Mouse (Mus musculus): ENCODE data around the gene Cdon. TPM values are rescaled to one million over a fixed set of nuclear protein-coding genes. Genes with fewer than 3 reads are reported as not detected.

Gene Cdon
- polyA plus RNA-seq, 1 experiment from 2014 or later, result 1.9 TPM

DNA sequence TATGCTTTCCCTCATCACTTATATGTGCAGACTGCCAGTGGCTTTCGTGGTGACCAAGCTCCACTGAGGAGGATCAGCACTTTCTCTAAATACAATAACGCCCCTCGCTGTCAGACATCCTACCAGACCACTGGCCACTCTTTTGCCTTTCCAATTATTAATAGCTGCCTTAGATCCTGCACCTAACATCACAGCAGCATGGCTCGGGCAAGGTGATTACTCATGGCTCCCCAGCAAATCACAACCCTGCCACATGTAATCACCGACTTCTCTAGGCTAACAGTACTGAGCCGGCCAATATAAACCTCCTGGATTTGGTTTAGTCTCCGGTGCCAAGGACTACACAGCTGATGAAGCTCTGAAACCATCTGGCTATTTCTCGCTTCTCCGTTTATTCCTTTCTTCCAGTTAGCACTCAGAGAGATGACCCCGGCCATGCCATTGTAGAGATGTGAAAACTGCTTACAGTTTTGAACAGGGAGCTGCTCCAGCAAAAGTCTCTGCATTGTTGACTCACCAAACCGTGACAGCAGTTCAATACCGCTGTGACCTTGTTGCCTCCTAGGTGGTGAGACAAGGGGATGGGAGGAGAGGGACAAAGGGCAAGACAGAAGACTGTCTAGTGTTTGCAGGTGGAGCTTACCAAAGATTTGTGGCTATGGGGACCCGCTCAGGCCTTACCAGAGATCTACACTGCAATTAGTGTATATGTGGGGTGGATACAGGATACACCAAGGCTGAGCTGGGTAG, 118.2 kb downstream of the Cdon start:
- ATAC-seq, result no peak
- Histone ChIP-seq H3K27ac (ENCODE audit: low read depth, low read length) (no peak overlapping the region; the same call in 1 of the 2 replicates), H3K9me3 (ENCODE audit: control insufficient read depth) (no peaks in the 10 kb centered on the region), H3K4me2 (replicated peaks; ENCODE audit: low read depth) (no peak overlapping the region), H3K4me1 (replicated peaks; ENCODE audit: control insufficient read depth, insufficient read depth, low read length) (no peaks in the 10 kb centered on the region), H3K27me3 (replicated peaks; ENCODE audit: control insufficient read depth, insufficient read depth, low read length) (no peaks in the 10 kb centered on the region), H3K4me3 (ENCODE audit: low read depth, low read length) (no peak overlapping the region), H3K36me3 (ENCODE audit: control insufficient read depth, insufficient read depth) (no peaks in the 10 kb centered on the region), H3K9ac (ENCODE audit: low read depth, low read length) (no peak overlapping the region)
- 68% methylated on average over 13 of the region's 13 CpGs for WGBS
- no peak for TF ChIP-seq CTCF (IDR thresholded peaks at IDR 0.05; ENCODE audit: low read depth)

DNA sequence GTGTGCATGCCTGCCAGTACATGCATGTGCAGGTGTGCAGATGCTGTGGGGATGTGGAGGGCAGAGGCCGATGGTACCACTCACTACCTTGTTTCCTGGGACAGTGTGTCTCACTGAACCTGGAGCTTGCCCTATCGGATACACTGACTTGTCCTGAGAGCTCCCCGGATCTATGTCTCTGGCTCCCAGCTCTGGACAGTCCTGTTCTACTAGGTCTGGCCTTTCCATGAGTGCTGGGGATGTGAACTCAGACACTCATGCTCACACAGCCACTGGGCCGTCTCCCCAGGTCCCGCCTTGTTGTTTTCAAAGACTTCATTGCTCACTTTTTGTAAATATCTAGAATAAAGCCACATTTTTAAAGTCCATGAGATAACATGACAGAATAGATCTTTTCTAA, 120.1 kb downstream of the Cdon start:
- WGBS, result 84% methylated on average over 5 of the region's 5 CpGs
- Histone ChIP-seq H3K4me3 (ENCODE audit: low read depth, low read length) (no peak overlapping the region), H3K4me1 (replicated peaks; ENCODE audit: control insufficient read depth, insufficient read depth, low read length) (no peaks in the 10 kb centered on the region), H3K36me3 (ENCODE audit: control insufficient read depth, insufficient read depth) (no peaks in the 10 kb centered on the region), H3K27ac (ENCODE audit: low read depth, low read length) (no peak overlapping the region), H3K27me3 (replicated peaks; ENCODE audit: control insufficient read depth, insufficient read depth, low read length) (no peaks in the 10 kb centered on the region), H3K9ac (ENCODE audit: low read depth, low read length) (no peak overlapping the region), H3K9me3 (ENCODE audit: control insufficient read depth) (no peaks in the 10 kb centered on the region), H3K4me2 (replicated peaks; ENCODE audit: low read depth) (no peak overlapping the region)
- no peak for ATAC-seq
- no peak for TF ChIP-seq CTCF (IDR thresholded peaks at IDR 0.05; ENCODE audit: low read depth)

DNA sequence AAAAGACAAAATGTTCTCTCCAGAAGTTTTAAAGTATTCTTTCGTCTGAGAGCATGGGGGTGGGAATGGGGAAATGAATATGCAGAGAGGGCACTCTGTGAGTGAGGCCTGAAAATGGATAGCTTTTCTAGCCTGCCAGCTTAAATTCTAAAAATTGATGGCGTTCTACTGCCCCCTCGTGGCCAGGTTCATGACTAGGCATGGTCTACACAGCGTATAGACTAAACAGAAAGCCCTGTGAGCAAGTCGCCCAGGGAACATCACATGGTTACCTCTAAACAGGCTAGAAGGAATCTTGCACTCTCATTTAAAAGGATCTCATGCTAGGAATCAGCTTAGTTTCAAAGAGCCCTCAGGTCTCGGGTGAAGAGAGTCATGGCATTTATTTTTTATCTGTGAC, 120.6 kb downstream of the Cdon start:
- TF ChIP-seq CTCF (IDR thresholded peaks at IDR 0.05; ENCODE audit: low read depth), result peak; percentile 86
- whole genome bisulfite sequencing, result 8% methylated on average over 6 of the region's 6 CpGs
- Histone ChIP-seq H3K4me1 (replicated peaks; ENCODE audit: control insufficient read depth, insufficient read depth, low read length) (no peaks in the 10 kb centered on the region), H3K4me3 (ENCODE audit: low read depth, low read length) (no peak overlapping the region), H3K27ac (ENCODE audit: low read depth, low read length) (no peak overlapping the region), H3K27me3 (replicated peaks; ENCODE audit: control insufficient read depth, insufficient read depth, low read length) (no peaks in the 10 kb centered on the region), H3K9me3 (ENCODE audit: control insufficient read depth) (no peaks in the 10 kb centered on the region), H3K36me3 (ENCODE audit: control insufficient read depth, insufficient read depth) (no peaks in the 10 kb centered on the region), H3K4me2 (replicated peaks; ENCODE audit: low read depth) (no peak overlapping the region), H3K9ac (ENCODE audit: low read depth, low read length) (no peak overlapping the region)
- peak; percentile 72 for ATAC-seq

DNA sequence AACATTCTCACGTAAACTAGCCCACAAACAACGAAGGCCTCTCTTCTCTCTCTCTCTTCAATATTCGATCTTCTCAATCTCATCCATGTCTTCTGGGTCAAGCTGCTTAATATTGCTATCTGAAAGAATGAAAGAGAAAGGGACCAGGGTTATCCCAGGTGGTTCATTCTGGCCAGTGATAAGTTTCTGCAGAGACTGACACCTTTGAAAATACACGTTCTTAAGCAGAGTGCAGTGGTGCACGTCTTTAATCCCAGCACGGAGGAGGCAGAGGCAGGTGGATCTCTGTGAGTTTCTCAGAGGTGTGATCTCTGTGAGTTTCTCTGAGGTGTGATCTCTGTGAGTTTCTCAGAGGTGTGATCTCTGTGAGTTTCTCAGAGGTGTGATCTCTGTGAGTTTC, 121.0 kb downstream of the Cdon start:
- WGBS, result 63% methylated on average over 6 of the region's 6 CpGs
- Histone ChIP-seq H3K4me1 (replicated peaks; ENCODE audit: control insufficient read depth, insufficient read depth, low read length) (no peaks in the 10 kb centered on the region), H3K9me3 (ENCODE audit: control insufficient read depth) (no peaks in the 10 kb centered on the region), H3K27me3 (replicated peaks; ENCODE audit: control insufficient read depth, insufficient read depth, low read length) (no peaks in the 10 kb centered on the region), H3K4me2 (replicated peaks; ENCODE audit: low read depth) (no peak overlapping the region), H3K4me3 (ENCODE audit: low read depth, low read length) (no peak overlapping the region), H3K9ac (ENCODE audit: low read depth, low read length) (no peak overlapping the region), H3K36me3 (ENCODE audit: control insufficient read depth, insufficient read depth) (no peaks in the 10 kb centered on the region), H3K27ac (ENCODE audit: low read depth, low read length) (no peak overlapping the region)
- ATAC-seq, result no peak
- TF ChIP-seq CTCF (IDR thresholded peaks at IDR 0.05; ENCODE audit: low read depth), result no peak

DNA sequence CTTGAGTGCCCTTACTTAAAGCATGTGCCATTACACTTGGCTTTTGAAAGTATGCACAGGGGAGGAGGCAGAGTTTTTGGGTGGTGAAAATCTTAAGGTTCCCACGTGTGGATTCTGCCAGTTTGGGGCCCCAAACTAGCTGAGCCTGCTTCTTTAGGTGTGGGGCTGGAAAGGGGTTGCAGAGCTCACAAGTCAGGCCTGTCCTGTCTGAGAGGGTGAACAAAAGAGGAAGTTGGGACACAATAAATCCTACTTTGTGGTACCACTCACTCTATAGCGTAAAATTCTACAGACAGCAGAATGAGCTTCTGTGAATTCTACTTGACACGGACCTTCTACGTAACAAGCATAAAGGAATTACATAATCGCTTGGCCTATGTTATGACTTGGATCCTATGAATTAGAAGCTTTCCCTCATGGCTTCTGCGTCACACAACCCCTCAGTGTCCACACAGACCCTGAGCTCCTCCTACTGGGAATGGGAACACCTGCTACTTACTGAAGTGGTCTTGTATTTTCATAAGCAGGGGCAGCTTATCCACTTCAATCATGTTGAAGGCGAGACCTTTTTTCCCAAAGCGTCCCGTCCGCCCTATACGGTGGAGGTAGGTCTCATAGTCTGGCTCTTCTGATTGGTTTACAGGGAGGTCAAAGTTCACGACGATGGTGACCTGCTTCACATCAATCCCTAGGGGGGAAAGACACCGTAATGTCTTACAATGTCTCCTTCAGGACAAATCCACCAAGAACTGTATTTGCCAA, 122.4 kb downstream of the Cdon start:
- Histone ChIP-seq H3K4me2 (replicated peaks; ENCODE audit: low read depth) (no peak overlapping the region), H3K27me3 (replicated peaks; ENCODE audit: control insufficient read depth, insufficient read depth, low read length) (no peaks in the 10 kb centered on the region), H3K9ac (ENCODE audit: low read depth, low read length) (no peak overlapping the region), H3K4me1 (replicated peaks; ENCODE audit: control insufficient read depth, insufficient read depth, low read length) (no peaks in the 10 kb centered on the region), H3K36me3 (ENCODE audit: control insufficient read depth, insufficient read depth) (no peaks in the 10 kb centered on the region), H3K9me3 (ENCODE audit: control insufficient read depth) (no peaks in the 10 kb centered on the region), H3K4me3 (ENCODE audit: low read depth, low read length) (no peak overlapping the region), H3K27ac (ENCODE audit: low read depth, low read length) (no peak overlapping the region)
- ATAC-seq, result no peak
- no peak for TF ChIP-seq CTCF (IDR thresholded peaks at IDR 0.05; ENCODE audit: low read depth)
- WGBS, result 81% methylated on average over 14 of the region's 14 CpGs

DNA sequence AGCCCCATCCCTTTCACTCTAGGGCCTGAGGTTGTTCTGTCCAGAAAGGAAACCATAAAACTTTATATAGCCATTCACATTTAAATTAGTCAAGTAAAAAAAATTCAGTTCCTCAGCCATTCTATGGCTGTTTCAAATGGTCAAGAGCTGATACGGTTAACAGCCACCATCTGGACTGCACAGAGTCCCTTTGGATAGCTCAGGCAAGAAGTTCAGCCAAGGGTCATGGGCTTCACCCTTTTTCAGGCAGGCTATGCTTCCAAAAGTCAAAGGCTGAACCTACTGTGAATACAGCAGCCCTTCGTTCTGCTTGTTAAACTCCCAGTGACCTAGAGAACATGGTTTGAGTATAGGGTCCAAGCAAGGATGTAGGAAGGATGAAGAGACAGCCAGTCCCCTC, 123.7 kb downstream of the Cdon start:
- WGBS, result 63% methylated on average over 2 of the region's 2 CpGs

More for the DNA sequence above, 123.7 kb downstream of the Cdon start:
- no peaks in the 10 kb centered on the region for H3K4me1 ChIP-seq (replicated peaks; ENCODE audit: control insufficient read depth, insufficient read depth, low read length)
- no peaks in the 10 kb centered on the region for H3K9me3 ChIP-seq (ENCODE audit: control insufficient read depth)
- no peak overlapping the region for H3K27ac ChIP-seq (ENCODE audit: low read depth, low read length)
- no peak overlapping the region for H3K9ac ChIP-seq (ENCODE audit: low read depth, low read length)
- no peaks in the 10 kb centered on the region for H3K36me3 ChIP-seq (ENCODE audit: control insufficient read depth, insufficient read depth)
- H3K4me3 ChIP-seq (ENCODE audit: low read depth, low read length), result no peak overlapping the region
- no peak for ATAC-seq
- no peak for TF ChIP-seq CTCF (IDR thresholded peaks at IDR 0.05; ENCODE audit: low read depth)
- H3K4me2 ChIP-seq (replicated peaks; ENCODE audit: low read depth), result no peak overlapping the region
- H3K27me3 ChIP-seq (replicated peaks; ENCODE audit: control insufficient read depth, insufficient read depth, low read length), result no peaks in the 10 kb centered on the region
